ENCODE assay signal across 8 mouse cellular contexts in genomic region chr8:11635611-11636081, GRCm38 (mm10). TPM values are rescaled to one million over a fixed set of nuclear protein-coding genes. Genes with fewer than 3 reads are reported as not detected.
DNase-seq lines count a peak whose midpoint lies in the region; ATAC-seq and TF ChIP-seq lines count a peak whose summit lies in the region.

Gene Ankrd10, minus strand, starts transcription at chr8:11635757.

- no peaks in the 10 kb centered on the region for H3K27me3 ChIP-seq in hindbrain, embryonic 10.5 days (ENCODE audit: insufficient read depth, poor library complexity, severe bottlenecking)
- no peaks in the 10 kb centered on the region for H3K27me3 ChIP-seq in lung, postnatal 0 days (replicated peaks; ENCODE audit: insufficient read depth, low read length)

- peak within 1 kb of the TSS; percentile 99 for H3K27ac ChIP-seq in hindbrain, embryonic 10.5 days
- peak within 1 kb of the TSS; percentile 94 for H3K27ac ChIP-seq in lung, postnatal 0 days (ENCODE audit: low read length)

- H3K4me1 ChIP-seq in hindbrain, embryonic 10.5 days (replicated peaks), result peaks cover 39% of the 10 kb centered on the region
- peaks cover 14% of the 10 kb centered on the region; the same call in 1 of the 2 replicates for H3K4me1 ChIP-seq in lung, postnatal 0 days (ENCODE audit: insufficient read depth, low read depth, low read length)

- peak within 1 kb of the TSS; percentile 95 for H3K4me2 ChIP-seq in lung, postnatal 0 days (replicated peaks; ENCODE audit: low read depth, low read length)

- TF ChIP-seq CTCF in lung, postnatal 0 days (IDR thresholded peaks at IDR 0.05), result no peak; the same call in 1 of the 2 replicates

- H3K9me3 ChIP-seq in hindbrain, embryonic 10.5 days, result no peaks in the 10 kb centered on the region
- H3K9me3 ChIP-seq in lung, postnatal 0 days (ENCODE audit: low read length), result no peaks in the 10 kb centered on the region

- TF ChIP-seq EP300 in lung, postnatal 0 days (IDR thresholded peaks at IDR 0.05), result no peak

- peak within 1 kb of the TSS; percentile 59 for H3K9ac ChIP-seq in lung, postnatal 0 days (replicated peaks; ENCODE audit: low read depth)

- DNase-seq in MN1 (ENCODE audit: low spot score), result peak; percentile 97
- DNase-seq in cerebellum, adult 9-10 months, result peak; percentile 96
- peak; percentile 97 for DNase-seq in hindbrain, embryonic 10.5 days (ENCODE audit: low spot score)
- DNase-seq in layer of hippocampus, adult 9-11 months, result peak; percentile 97
- peak; percentile 97 for DNase-seq in lung, postnatal 0 days (ENCODE audit: low spot score)
- DNase-seq in ovary, postnatal 14 days (ENCODE audit: low spot score), result peak; percentile 94
- DNase-seq in thymus, postnatal 14 days, result peak; percentile 99

- H3K36me3 ChIP-seq in hindbrain, embryonic 10.5 days, result peaks cover 44% of the 10 kb centered on the region
- no peaks in the 10 kb centered on the region for H3K36me3 ChIP-seq in lung, postnatal 0 days (ENCODE audit: insufficient read depth, low read length)

- H3K4me3 ChIP-seq in hindbrain, embryonic 10.5 days, result peak within 1 kb of the TSS; percentile 94
- peak within 1 kb of the TSS; percentile 92 for H3K4me3 ChIP-seq in lung, postnatal 0 days (ENCODE audit: low read depth, low read length)

- under 1% methylated on average over 40 of the region's 40 CpGs for WGBS in hindbrain, embryonic 10.5 days
- WGBS in lung, postnatal 0 days, result under 1% methylated on average over 39 of the region's 40 CpGs

- peak; percentile 91 for ATAC-seq in frontal cortex, adult (ENCODE audit: low TSS enrichment)
- peak; percentile 96 for ATAC-seq in lung, postnatal 0 days

RNA-seq across cellular contexts. Expression of gene Ankrd10, which starts in this region (rescaled TPM):
- polyA plus RNA-seq in hindbrain, embryonic 10.5 days (2016; fragmentation: Nextera tagmentation; extraction: Ambion mirVana), result 92.6 and 108 TPM in 2 replicates
- 38.9 and 39.2 TPM in 2 replicates for polyA plus RNA-seq in lung, postnatal 0 days (2015; fragmentation: Nextera tagmentation; extraction: Ambion mirVana)

Comparison
In these comparisons a context has a peak if more than half of its experiments do, and no peak if none do; other contexts are left out.
1. Peak in every context shown above with its lines: DNase-seq, ATAC-seq, H3K4me3 ChIP-seq and H3K27ac ChIP-seq.